Mouse (Mus musculus) forebrain, embryonic 13.5 days (tissue): Measurements from ENCODE around the gene Cacna1d. TPM values are rescaled to one million over a fixed set of nuclear protein-coding genes. Genes with fewer than 3 reads are reported as not detected.

Experiments
- ATAC-seq: fragments of 200-750 bp; cut with Nextera tagmentation; 2 replicates; pipeline ENCODE4 v1.8.0; 2017
- H3K27ac ChIP-seq: fragments of 300-500 bp; sonication (generic); 2 replicates; pipeline ENCODE4 v1.5.1; 2015; ENCODE audit warnings: inconsistent platforms, mild to moderate bottlenecking, moderate library complexity
- H3K27me3 ChIP-seq: fragments of 300-500 bp; sonication (generic); 2 replicates; pipeline ENCODE4 v1.6.1; 2015; ENCODE audit warnings: mild to moderate bottlenecking, inconsistent platforms
- H3K36me3 ChIP-seq: fragments of 300-500 bp; sonication (generic); 2 replicates; pipeline ENCODE4 v1.6.1; 2015; ENCODE audit warnings: mild to moderate bottlenecking, inconsistent platforms; ENCODE audit not compliant: poor library complexity, severe bottlenecking
- H3K4me1 ChIP-seq: fragments of 300-500 bp; sonication (generic); 2 replicates; pipeline ENCODE4 v1.6.1; 2015; ENCODE audit warnings: inconsistent platforms
- H3K4me2 ChIP-seq: fragments of 300-500 bp; sonication (generic); 2 replicates; pipeline ENCODE4 v1.6.1; 2015; ENCODE audit warnings: inconsistent platforms, mild to moderate bottlenecking, moderate library complexity
- H3K4me3 ChIP-seq: fragments of 300-500 bp; sonication (generic); 2 replicates; pipeline ENCODE4 v1.5.1; 2015; ENCODE audit warnings: mild to moderate bottlenecking, inconsistent platforms
- H3K9ac ChIP-seq: fragments of 300-500 bp; sonication (generic); 2 replicates; pipeline ENCODE4 v1.6.1; 2015; ENCODE audit warnings: mild to moderate bottlenecking, inconsistent platforms
- H3K9me3 ChIP-seq: fragments of 300-500 bp; sonication (generic); replicated peaks from 2 replicates; pipeline ENCODE4 v1.6.1; 2016; ENCODE audit warnings: inconsistent platforms
- WGBS: fragments of 180-500 bp; shearing (Covaris S2); methylation state at CpG from one replicate; pipeline ENCODE4 v1.1.7; 2015; 5-methylcytosine and 5-hydroxymethylcytosine counted together
- polyA plus RNA-seq: library from polyadenylated mRNA; unstranded; fragments of >200 nt; fragmentation: Nextera tagmentation; extraction: Ambion mirVana; gene quantifications from 2 replicates; pipeline ENCODE4 v1.2.1, GENCODE M21; 2015

The Cacna1d gene
- polyA plus RNA-seq, 1 experiment from 2014 or later, result 4.5 TPM

DNA sequence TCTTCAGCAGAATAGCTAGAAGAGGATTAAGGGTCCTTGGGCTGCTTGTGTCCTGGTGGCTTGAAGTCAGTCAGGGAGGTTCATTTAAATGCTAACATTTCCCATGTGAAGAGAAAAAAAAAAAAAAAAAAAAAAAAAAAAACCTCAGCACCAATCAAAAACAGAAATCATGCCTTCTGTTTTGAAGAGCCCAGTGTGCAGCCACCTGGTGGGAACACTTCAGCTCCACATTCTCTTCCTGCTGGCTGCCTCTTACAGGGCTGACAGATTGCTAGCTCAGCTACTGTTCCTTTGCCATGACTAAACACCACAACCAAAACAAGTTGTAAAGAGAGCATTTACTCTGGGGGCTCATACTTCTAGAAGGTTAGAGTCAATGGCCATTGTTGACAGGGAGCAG, 283.1 kb downstream of the Cacna1d start:
- Histone ChIP-seq H3K9ac (no peak overlapping the region), H3K4me3 (no peak overlapping the region), H3K9me3 (no peaks in the 10 kb centered on the region), H3K27me3 (no peaks in the 10 kb centered on the region), H3K27ac (no peak overlapping the region), H3K36me3 (no peaks in the 10 kb centered on the region), H3K4me2 (no peak overlapping the region), H3K4me1 (no peaks in the 10 kb centered on the region)
- ATAC-seq, result no peak

DNA sequence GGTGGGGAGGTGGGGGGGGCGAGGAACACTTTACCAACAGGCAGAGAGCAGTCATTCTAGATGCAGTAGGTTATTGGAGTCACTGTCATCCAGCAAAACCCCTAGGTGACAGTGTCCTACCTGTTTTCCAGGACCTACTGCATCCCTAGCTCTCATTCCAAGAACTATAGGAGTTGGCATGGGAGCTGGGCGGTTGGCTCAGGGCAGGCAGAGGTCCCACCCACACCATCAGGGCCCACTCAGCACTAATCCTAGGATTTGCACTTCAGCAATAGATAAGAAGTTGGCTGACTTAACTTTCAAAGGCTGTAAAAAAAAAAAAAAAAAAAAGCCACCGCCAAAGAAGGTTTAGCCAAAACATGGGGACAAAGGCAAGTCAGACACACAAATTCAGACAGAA, 285.4 kb downstream of the Cacna1d start:
- H3K4me3 ChIP-seq, result no peak overlapping the region
- H3K27me3 ChIP-seq, result no peaks in the 10 kb centered on the region
- no peaks in the 10 kb centered on the region for H3K4me1 ChIP-seq
- no peak overlapping the region for H3K4me2 ChIP-seq
- ATAC-seq, result no peak
- H3K36me3 ChIP-seq, result no peaks in the 10 kb centered on the region
- H3K9ac ChIP-seq, result no peak overlapping the region
- H3K9me3 ChIP-seq, result no peaks in the 10 kb centered on the region
- 40% methylated on average over 3 of the region's 3 CpGs for WGBS
- H3K27ac ChIP-seq, result no peak overlapping the region

DNA sequence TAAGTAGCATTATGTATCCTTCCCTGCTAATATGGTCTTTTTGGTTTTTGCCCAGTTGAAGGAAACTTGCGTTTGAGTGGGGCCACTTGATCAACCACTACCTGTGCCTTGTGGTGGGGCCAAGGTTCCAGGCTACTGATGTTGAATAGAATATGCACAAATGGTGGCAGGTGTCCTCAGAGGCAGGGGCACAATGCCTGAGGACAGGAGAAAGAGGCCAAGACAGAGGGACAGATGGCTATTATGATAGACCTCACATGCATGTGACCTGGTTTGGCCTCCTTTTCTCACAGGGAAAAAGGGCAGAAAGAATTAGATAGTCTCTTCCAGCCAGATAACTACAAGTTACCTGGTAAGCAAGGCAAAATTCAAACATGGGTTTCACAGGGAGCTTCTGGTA, 286.7 kb downstream of the Cacna1d start:
- no peak overlapping the region for H3K27ac ChIP-seq
- H3K36me3 ChIP-seq, result no peaks in the 10 kb centered on the region
- H3K4me1 ChIP-seq, result no peaks in the 10 kb centered on the region
- H3K27me3 ChIP-seq, result no peaks in the 10 kb centered on the region
- H3K9ac ChIP-seq, result no peak overlapping the region
- no peak for ATAC-seq
- 79% methylated on average over 1 of the region's 1 CpGs for WGBS
- H3K4me2 ChIP-seq, result no peak overlapping the region
- H3K4me3 ChIP-seq, result no peak overlapping the region
- H3K9me3 ChIP-seq, result no peaks in the 10 kb centered on the region

DNA sequence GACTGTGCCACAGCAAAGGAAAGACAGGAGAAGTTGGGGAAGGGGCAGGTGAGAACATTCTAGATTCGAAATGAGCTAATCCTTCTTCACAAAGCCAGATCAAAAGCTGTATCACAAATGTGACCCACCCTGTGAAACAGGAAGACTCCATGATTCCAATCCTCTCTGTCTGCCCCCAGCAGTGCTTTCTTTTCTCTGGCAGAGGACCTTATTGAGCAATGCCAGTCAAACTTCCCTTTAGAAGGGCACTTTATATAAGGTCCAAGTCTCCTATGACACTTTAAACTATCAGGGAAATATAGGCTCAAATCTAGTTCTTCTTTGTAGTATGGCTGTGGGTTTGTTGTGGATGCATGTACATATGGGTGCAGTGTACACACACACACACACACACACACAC, 290.9 kb downstream of the Cacna1d start:
- Histone ChIP-seq H3K27me3 (no peaks in the 10 kb centered on the region), H3K27ac (no peak overlapping the region), H3K4me2 (no peak overlapping the region), H3K4me3 (no peak overlapping the region), H3K4me1 (peaks cover 5% of the 10 kb centered on the region; the same call in 1 of the 2 replicates), H3K9me3 (no peaks in the 10 kb centered on the region), H3K36me3 (no peaks in the 10 kb centered on the region), H3K9ac (no peak overlapping the region)
- WGBS, result 83% methylated on average over 1 of the region's 1 CpGs
- ATAC-seq, result no peak

DNA sequence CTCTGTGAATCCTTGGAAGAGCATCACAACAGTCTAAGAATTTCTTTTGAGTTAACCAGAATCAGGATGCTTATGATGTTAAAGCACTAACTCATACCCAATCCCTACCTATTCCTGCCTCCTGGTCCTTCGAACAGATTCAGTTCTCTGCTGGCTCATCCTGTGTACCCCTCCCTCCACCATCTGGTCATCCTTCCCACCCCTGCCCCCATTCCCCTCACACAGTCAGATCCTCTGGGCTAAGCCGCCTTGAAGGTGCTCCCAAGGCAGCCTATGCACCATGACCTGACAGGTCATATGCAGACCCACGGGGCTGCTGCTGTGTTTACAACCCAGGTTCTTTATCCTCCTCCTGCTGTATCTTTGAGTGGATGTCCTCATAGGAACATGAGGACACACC, 292.4 kb downstream of the Cacna1d start:
- H3K27ac ChIP-seq, result no peak overlapping the region
- 97% methylated on average over 3 of the region's 3 CpGs for WGBS
- no peaks in the 10 kb centered on the region for H3K36me3 ChIP-seq
- no peak overlapping the region for H3K4me3 ChIP-seq
- peaks cover 5% of the 10 kb centered on the region; the same call in 1 of the 2 replicates for H3K4me1 ChIP-seq
- H3K4me2 ChIP-seq, result no peak overlapping the region
- H3K9ac ChIP-seq, result no peak overlapping the region
- H3K9me3 ChIP-seq, result no peaks in the 10 kb centered on the region
- ATAC-seq, result no peak
- no peaks in the 10 kb centered on the region for H3K27me3 ChIP-seq

DNA sequence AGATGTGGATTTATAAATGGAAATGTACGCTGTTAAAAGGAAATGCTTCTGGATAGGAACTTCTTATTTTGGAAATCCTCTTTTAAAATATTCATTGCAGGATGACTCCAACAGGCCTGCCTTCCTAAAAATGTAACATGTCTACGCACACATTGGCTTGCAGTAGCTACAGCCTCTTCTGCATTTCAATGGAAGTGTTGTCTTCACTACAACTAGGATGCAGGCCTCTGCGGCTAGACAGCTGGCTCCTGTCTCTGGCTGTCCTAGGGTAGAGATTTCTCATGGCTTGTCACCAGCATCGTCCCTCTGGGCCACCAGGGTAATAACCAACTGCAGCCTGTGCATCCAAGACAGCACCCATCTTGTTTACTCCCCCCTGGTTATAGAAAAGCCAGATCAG, 293.1 kb downstream of the Cacna1d start:
- Histone ChIP-seq H3K4me1 (peaks cover 5% of the 10 kb centered on the region; the same call in 1 of the 2 replicates), H3K4me3 (no peak overlapping the region), H3K27ac (no peak overlapping the region), H3K9ac (no peak overlapping the region), H3K4me2 (no peak overlapping the region), H3K27me3 (no peaks in the 10 kb centered on the region), H3K36me3 (no peaks in the 10 kb centered on the region), H3K9me3 (no peaks in the 10 kb centered on the region)
- WGBS, result 83% methylated on average over 4 of the region's 4 CpGs
- ATAC-seq, result no peak

DNA sequence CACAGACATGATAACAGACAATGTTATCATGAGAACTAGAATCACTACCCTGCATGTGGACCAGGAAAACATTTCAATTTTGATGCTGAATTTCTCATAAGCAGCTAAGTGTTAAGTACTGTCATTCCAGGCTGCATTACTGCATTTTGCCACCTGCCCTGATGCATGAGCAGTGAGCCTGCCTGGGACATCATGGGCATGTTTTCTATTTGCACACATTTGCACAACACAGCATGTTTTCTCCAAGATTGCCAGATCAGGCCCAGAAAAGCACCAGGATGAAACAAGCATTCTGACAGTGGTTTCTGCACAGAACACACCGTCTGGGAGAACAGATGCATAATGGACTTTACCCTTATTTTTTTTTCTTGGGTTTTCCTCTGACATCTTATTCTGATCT, 294.3 kb downstream of the Cacna1d start:
- H3K9ac ChIP-seq, result no peak overlapping the region
- ATAC-seq, result no peak
- no peak overlapping the region for H3K4me2 ChIP-seq
- H3K27me3 ChIP-seq, result no peaks in the 10 kb centered on the region
- no peak overlapping the region for H3K27ac ChIP-seq
- no peaks in the 10 kb centered on the region for H3K9me3 ChIP-seq
- no peaks in the 10 kb centered on the region for H3K36me3 ChIP-seq
- H3K4me3 ChIP-seq, result no peak overlapping the region
- H3K4me1 ChIP-seq, result peaks cover 5% of the 10 kb centered on the region; the same call in 1 of the 2 replicates
- 90% methylated on average over 1 of the region's 1 CpGs for WGBS

DNA sequence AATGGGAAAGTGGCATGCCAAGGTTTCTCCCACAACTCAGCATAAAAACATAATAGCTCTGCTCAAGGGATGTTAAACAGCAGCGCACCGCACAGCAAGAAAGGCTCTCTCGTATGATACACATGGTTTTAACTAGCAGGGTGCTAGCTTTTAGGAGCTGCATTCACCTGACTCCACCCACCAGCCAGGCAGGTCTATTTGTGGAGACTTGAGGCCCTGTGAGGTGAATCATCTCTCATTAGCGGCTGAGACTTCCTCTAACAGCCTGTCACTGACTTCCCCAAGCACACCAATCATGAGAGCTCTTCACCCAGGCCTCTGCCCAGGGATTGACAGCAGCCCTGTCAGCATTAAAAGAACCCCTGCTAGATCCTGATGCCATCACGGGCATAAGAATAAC, 295.0 kb downstream of the Cacna1d start:
- no peak for ATAC-seq
- Histone ChIP-seq H3K36me3 (no peaks in the 10 kb centered on the region), H3K27ac (no peak overlapping the region), H3K4me1 (peaks cover 5% of the 10 kb centered on the region; the same call in 1 of the 2 replicates), H3K9me3 (no peaks in the 10 kb centered on the region), H3K27me3 (no peaks in the 10 kb centered on the region), H3K4me2 (no peak overlapping the region), H3K4me3 (no peak overlapping the region), H3K9ac (no peak overlapping the region)
- 47% methylated on average over 5 of the region's 5 CpGs for WGBS

DNA sequence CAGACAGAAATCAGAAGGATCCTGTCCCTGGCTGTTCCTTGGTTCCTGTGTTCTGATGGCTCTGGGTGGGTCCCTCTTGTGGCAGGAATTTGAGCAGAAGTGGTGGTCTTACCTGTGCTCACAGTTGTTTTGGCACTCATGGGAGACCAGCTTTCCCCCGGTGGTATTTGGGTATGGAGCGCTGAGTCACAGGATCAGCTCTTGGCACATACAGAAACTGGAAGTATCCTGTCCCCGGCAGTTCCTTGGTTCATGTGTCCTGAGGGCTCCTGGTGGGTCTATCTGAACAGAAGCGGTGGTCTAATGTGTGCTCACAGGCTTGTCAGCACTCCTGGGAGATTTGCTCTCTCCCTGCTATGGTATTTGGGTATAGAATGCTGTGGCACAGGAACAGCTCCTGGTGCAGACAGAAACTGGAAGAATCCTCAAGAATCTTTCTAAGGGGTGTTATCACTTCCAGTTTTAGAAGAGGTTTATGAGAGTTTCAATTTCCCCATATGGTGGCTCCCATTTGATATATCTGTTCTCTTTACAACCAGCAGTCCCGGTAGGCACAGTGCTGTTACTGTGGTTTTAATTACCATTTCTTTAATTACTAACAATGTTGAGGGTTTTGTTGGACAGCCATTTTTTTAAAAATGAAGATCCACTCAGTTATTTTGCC, 300.8 kb downstream of the Cacna1d start:
- Histone ChIP-seq H3K4me3 (no peak overlapping the region), H3K9me3 (no peaks in the 10 kb centered on the region), H3K4me1 (no peaks in the 10 kb centered on the region), H3K36me3 (no peaks in the 10 kb centered on the region), H3K4me2 (no peak overlapping the region), H3K27ac (no peak overlapping the region), H3K9ac (no peak overlapping the region), H3K27me3 (no peaks in the 10 kb centered on the region)
- ATAC-seq, result no peak
- 92% methylated on average over 5 of the region's 5 CpGs for WGBS

DNA sequence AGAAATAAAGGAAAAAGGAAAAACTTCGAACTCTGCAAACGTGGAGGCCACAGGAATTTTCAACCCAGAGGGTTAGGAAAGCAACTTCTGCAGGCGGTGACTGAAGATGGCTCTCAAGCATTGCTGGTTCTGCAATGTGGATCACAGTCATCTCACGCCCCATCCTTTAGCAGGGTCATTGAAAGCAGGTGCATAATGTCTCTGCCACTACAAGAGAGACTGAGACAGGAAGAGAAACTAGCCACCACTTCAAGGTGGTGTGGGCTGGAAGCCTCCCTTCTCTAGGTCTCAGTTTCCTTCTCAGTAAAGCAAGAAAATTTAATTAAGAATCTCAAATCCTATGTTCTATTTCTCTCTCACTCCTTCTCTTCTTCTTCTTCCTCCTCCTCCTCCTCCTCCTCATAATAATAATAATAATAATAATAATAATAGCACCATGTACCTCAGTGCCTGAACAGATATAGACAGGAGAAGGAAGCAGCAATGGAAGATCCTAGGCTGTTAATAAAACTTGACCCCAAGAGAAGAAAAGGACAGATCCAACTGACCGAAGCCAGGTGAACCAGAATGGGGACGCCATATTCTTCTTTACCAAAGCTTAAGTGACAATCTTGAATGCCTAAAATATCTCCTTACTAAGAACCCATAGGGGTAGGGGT, 305.5 kb downstream of the Cacna1d start:
- 92% methylated on average over 6 of the region's 6 CpGs for WGBS
- Histone ChIP-seq H3K9me3 (no peaks in the 10 kb centered on the region), H3K9ac (no peak overlapping the region), H3K27me3 (no peaks in the 10 kb centered on the region), H3K27ac (no peak overlapping the region), H3K36me3 (no peaks in the 10 kb centered on the region), H3K4me2 (no peak overlapping the region), H3K4me1 (no peaks in the 10 kb centered on the region), H3K4me3 (no peak overlapping the region)
- no peak for ATAC-seq

DNA sequence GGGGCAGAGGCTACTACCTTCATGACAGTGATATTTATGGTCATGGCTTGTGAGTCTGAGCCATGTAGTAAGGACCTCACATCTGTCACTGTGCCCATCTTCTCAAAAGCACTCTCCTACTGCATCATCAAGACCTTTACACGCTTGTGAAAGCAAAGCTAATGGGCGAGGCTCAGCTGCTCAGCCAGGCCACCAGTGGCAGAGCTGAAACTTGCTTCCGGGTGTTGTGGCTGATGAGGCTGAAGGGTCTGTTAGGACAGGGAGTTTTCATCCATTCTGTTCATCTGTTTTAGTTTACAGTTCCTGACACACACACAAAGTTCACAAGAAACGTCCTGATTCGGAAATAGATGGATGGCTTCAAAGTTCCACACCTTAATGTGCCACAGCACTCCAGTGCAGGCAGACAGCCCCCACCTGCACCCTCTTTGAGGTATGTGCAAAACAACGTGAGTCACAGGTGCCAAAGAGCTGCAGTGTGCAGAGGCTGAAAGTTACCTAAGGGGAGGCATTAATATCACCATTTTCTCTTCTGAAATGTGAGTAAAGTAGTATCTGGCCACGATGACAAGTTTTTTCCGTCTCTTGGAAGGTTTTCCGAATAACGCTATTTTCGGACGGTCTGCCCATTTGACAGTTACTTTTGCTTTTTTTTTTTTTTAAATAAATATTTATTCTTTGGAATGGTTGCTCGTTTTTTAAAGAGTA, 306.7 kb downstream of the Cacna1d start:
- no peaks in the 10 kb centered on the region for H3K9me3 ChIP-seq
- no peaks in the 10 kb centered on the region for H3K4me1 ChIP-seq
- no peak overlapping the region for H3K9ac ChIP-seq
- no peaks in the 10 kb centered on the region for H3K27me3 ChIP-seq
- H3K36me3 ChIP-seq, result no peaks in the 10 kb centered on the region
- ATAC-seq, result no peak
- 93% methylated on average over 13 of the region's 13 CpGs for WGBS
- no peak overlapping the region for H3K4me2 ChIP-seq
- no peak overlapping the region for H3K4me3 ChIP-seq
- H3K27ac ChIP-seq, result no peak overlapping the region

DNA sequence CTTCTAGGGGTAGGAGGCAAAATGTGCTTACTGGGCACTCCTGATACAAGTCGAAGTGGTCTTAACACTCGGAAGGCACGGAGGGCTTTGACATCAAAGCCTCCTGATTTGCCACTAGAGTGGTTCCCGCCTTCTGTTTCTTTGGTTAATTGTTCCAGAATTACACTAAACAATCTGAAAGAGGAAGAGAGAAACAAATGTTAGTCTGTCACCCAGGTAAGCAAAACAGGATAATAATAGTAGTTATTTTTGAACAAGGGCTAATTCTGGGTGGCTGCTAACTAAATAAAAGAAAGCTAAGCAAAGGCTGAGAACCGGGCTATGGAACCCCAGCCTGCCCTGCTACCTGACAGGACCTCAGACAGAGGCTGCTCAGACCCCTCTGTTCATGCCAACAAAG, 307.2 kb downstream of the Cacna1d start:
- Histone ChIP-seq H3K36me3 (no peaks in the 10 kb centered on the region), H3K4me2 (no peak overlapping the region), H3K27ac (no peak overlapping the region), H3K4me3 (no peak overlapping the region), H3K9me3 (no peaks in the 10 kb centered on the region), H3K4me1 (no peaks in the 10 kb centered on the region), H3K27me3 (no peaks in the 10 kb centered on the region), H3K9ac (no peak overlapping the region)
- 80% methylated on average over 5 of the region's 5 CpGs for WGBS
- no peak for ATAC-seq
